Mouse (Mus musculus): ENCODE data around the gene Clca2.

- TF ChIP-seq POLR2A (IDR thresholded peaks at IDR 0.05; ENCODE audit: borderline replicate concordance, low read depth, low read length) (no peak), CTCF (IDR thresholded peaks at IDR 0.05; ENCODE audit: low read depth, low read length) (no peak)
These were observed 4.5 kb upstream of the Clca2 start for GRCm38 (mm10) chr3:145103770-145104169.

All from bone marrow macrophage, adult 2 months (primary cell).